Mouse (Mus musculus) heart, embryonic 16.5 days (tissue): ENCODE data around the gene Rpap3. TPM values are rescaled to one million over a fixed set of nuclear protein-coding genes. Genes with fewer than 3 reads are reported as not detected.

ENCODE experiments used
- ATAC-seq: fragments of 200-750 bp; cut with Nextera tagmentation; replicated peaks from 2 replicates; pipeline ENCODE4 v1.8.0; 2017; ENCODE audit warnings: moderate number of reproducible peaks; ENCODE audit not compliant: insufficient read depth, low FRiP score; ENCODE audit errors: extremely low read depth
- H3K27ac ChIP-seq: fragments of 300-500 bp; sonication (generic); 2 replicates; pipeline ENCODE4 v1.5.1; 2014; ENCODE audit warnings: mild to moderate bottlenecking, low read length, control low read depth, moderate library complexity
- H3K27me3 ChIP-seq: fragments of 300-500 bp; sonication (generic); 2 replicates; pipeline ENCODE4 v1.6.1; 2014; ENCODE audit warnings: low read length, mixed read lengths; ENCODE audit not compliant: control insufficient read depth, insufficient read depth
- H3K36me3 ChIP-seq: fragments of 300-500 bp; sonication (generic); 2 replicates; pipeline ENCODE4 v1.6.1; 2014; ENCODE audit not compliant: control insufficient read depth, insufficient read depth
- H3K4me1 ChIP-seq: fragments of 300-500 bp; sonication (generic); 2 replicates; pipeline ENCODE4 v1.6.1; 2014; ENCODE audit warnings: low read length, mixed read lengths; ENCODE audit not compliant: control insufficient read depth, insufficient read depth
- H3K4me2 ChIP-seq: fragments of 300-500 bp; sonication (generic); 2 replicates; pipeline ENCODE4 v1.6.1; 2014; ENCODE audit warnings: low read depth, mild to moderate bottlenecking, control low read depth, low read length
- H3K4me3 ChIP-seq: fragments of 300-500 bp; sonication (generic); 2 replicates; pipeline ENCODE4 v1.5.1; 2014; ENCODE audit warnings: mild to moderate bottlenecking, control low read depth, low read length
- H3K9ac ChIP-seq: fragments of 300-500 bp; sonication (generic); 2 replicates; pipeline ENCODE4 v1.6.1; 2014; ENCODE audit warnings: low read length, control low read depth
- H3K9me3 ChIP-seq: fragments of 300-500 bp; sonication (generic); replicated peaks from 2 replicates; pipeline ENCODE4 v1.6.1; 2016; ENCODE audit warnings: low read length; ENCODE audit not compliant: control insufficient read depth
- WGBS: fragments of 180-500 bp; shearing (Covaris S2); extraction: QIAGEN DNeasy Blood & Tissue Kit; methylation state at CpG from one replicate; pipeline ENCODE4 v1.1.7; 2014; 5-methylcytosine and 5-hydroxymethylcytosine counted together
- polyA plus RNA-seq: library from polyadenylated mRNA; unstranded; fragments of >200 nt; fragmentation: Nextera tagmentation; extraction: Ambion mirVana; gene quantifications from 2 replicates; pipeline ENCODE4 v1.2.1, GENCODE M21; 2015

The Rpap3 gene
- polyA plus RNA-seq, 1 experiment from 2014 or later = 22.9 TPM

GRCm38 (mm10) chr15:97742074-97742473 lies 36.4 kb upstream of the Rpap3 start:
- 37% methylated on average over 7 of the region's 7 CpGs for WGBS
- Histone ChIP-seq H3K4me2 (no peak overlapping the region), H3K9ac (peak overlapping the region; percentile 18; the same call in 1 of the 2 replicates), H3K27ac (peak overlapping the region; percentile 37), H3K4me1 (peaks cover 22% of the 10 kb centered on the region), H3K9me3 (0 out of 2 replicates have a peak, but pooled peaks cover 2% of the 10 kb centered on the region), H3K27me3 (no peaks in the 10 kb centered on the region), H3K36me3 (no peaks in the 10 kb centered on the region), H3K4me3 (no peak overlapping the region)
- ATAC-seq = 0 out of 2 replicates have a peak, but pooled peaks have one; percentile 23

GRCm38 (mm10) chr15:97741662-97742061 lies 36.0 kb upstream of the Rpap3 start:
- Histone ChIP-seq H3K4me2 (no peak overlapping the region), H3K4me3 (no peak overlapping the region), H3K36me3 (no peaks in the 10 kb centered on the region), H3K27ac (peak overlapping the region; percentile 37), H3K9ac (no peak overlapping the region; the same call in 1 of the 2 replicates), H3K9me3 (0 out of 2 replicates have a peak, but pooled peaks cover 2% of the 10 kb centered on the region), H3K4me1 (peaks cover 22% of the 10 kb centered on the region), H3K27me3 (no peaks in the 10 kb centered on the region)
- ATAC-seq = no peak
- WGBS = 65% methylated on average over 12 of the region's 12 CpGs

- Histone ChIP-seq H3K36me3 (no peaks in the 10 kb centered on the region), H3K27me3 (no peaks in the 10 kb centered on the region), H3K4me3 (no peak overlapping the region), H3K27ac (no peak overlapping the region), H3K9ac (no peak overlapping the region), H3K4me1 (peaks cover 17% of the 10 kb centered on the region), H3K4me2 (no peak overlapping the region), H3K9me3 (0 out of 2 replicates have a peak, but pooled peaks cover 2% of the 10 kb centered on the region)
- ATAC-seq = no peak
- WGBS = 86% methylated on average over 9 of the region's 9 CpGs
Measured at GRCm38 (mm10) chr15:97740283-97740732, 34.7 kb upstream of the Rpap3 start.

- Histone ChIP-seq H3K9me3 (0 out of 2 replicates have a peak, but pooled peaks cover 2% of the 10 kb centered on the region), H3K4me3 (no peak overlapping the region), H3K27me3 (no peaks in the 10 kb centered on the region), H3K4me2 (no peak overlapping the region), H3K36me3 (no peaks in the 10 kb centered on the region), H3K27ac (no peak overlapping the region), H3K4me1 (peaks cover 12% of the 10 kb centered on the region), H3K9ac (no peak overlapping the region)
- no peak for ATAC-seq
- 80% methylated on average over 7 of the region's 7 CpGs for WGBS
Measured at GRCm38 (mm10) chr15:97738923-97739322, 33.3 kb upstream of the Rpap3 start.

- H3K4me1 ChIP-seq = no peaks in the 10 kb centered on the region
- ATAC-seq = no peak
- H3K27me3 ChIP-seq = no peaks in the 10 kb centered on the region
- WGBS = 92% methylated on average over 11 of the region's 11 CpGs
- no peak overlapping the region for H3K4me3 ChIP-seq
- H3K9me3 ChIP-seq = 0 out of 2 replicates have a peak, but pooled peaks cover 3% of the 10 kb centered on the region
- no peak overlapping the region for H3K9ac ChIP-seq
- H3K27ac ChIP-seq = peak overlapping the region; percentile 9; the same call in 1 of the 2 replicates
- no peak overlapping the region for H3K4me2 ChIP-seq
- no peaks in the 10 kb centered on the region for H3K36me3 ChIP-seq
Measured at GRCm38 (mm10) chr15:97731988-97732387, 26.4 kb upstream of the Rpap3 start.

GRCm38 (mm10) chr15:97731111-97731510 lies 25.5 kb upstream of the Rpap3 start, which contains the start of gene Endou:
Endou (minus strand) TSS chr15:97731339.
- Histone ChIP-seq H3K27ac (peak within 1 kb of the TSS; percentile 18; the same call in 1 of the 2 replicates), H3K4me3 (no peak within 1 kb of the TSS), H3K36me3 (no peaks in the 10 kb centered on the region), H3K9me3 (0 out of 2 replicates have a peak, but pooled peaks cover 3% of the 10 kb centered on the region), H3K4me2 (no peak within 1 kb of the TSS), H3K27me3 (no peaks in the 10 kb centered on the region), H3K4me1 (no peaks in the 10 kb centered on the region), H3K9ac (no peak within 1 kb of the TSS)
- WGBS = 79% methylated on average over 8 of the region's 8 CpGs
- ATAC-seq = peak; percentile 14

GRCm38 (mm10) chr15:97730365-97730764 lies 24.7 kb upstream of the Rpap3 start:
- Histone ChIP-seq H3K9ac (no peak overlapping the region), H3K27ac (peak overlapping the region; percentile 5; the same call in 1 of the 2 replicates), H3K9me3 (0 out of 2 replicates have a peak, but pooled peaks cover 3% of the 10 kb centered on the region), H3K27me3 (no peaks in the 10 kb centered on the region), H3K4me3 (no peak overlapping the region), H3K4me2 (no peak overlapping the region), H3K4me1 (no peaks in the 10 kb centered on the region), H3K36me3 (no peaks in the 10 kb centered on the region)
- ATAC-seq = no peak
- WGBS = 38% methylated on average over 6 of the region's 6 CpGs

- H3K9ac ChIP-seq = no peak overlapping the region
- H3K9me3 ChIP-seq = 0 out of 2 replicates have a peak, but pooled peaks cover 3% of the 10 kb centered on the region
- WGBS = 64% methylated on average over 7 of the region's 7 CpGs
- H3K36me3 ChIP-seq = no peaks in the 10 kb centered on the region
- H3K4me1 ChIP-seq = no peaks in the 10 kb centered on the region
- H3K27me3 ChIP-seq = no peaks in the 10 kb centered on the region
- ATAC-seq = no peak
- H3K27ac ChIP-seq = peak overlapping the region; percentile 15; the same call in 1 of the 2 replicates
- no peak overlapping the region for H3K4me3 ChIP-seq
- H3K4me2 ChIP-seq = no peak overlapping the region
Measured at GRCm38 (mm10) chr15:97728804-97729203, 23.2 kb upstream of the Rpap3 start.

GRCm38 (mm10) chr15:97728394-97728793 lies 22.8 kb upstream of the Rpap3 start:
- no peaks in the 10 kb centered on the region for H3K36me3 ChIP-seq
- no peak overlapping the region for H3K9ac ChIP-seq
- WGBS = 63% methylated on average over 11 of the region's 11 CpGs
- ATAC-seq = no peak
- no peaks in the 10 kb centered on the region for H3K27me3 ChIP-seq
- H3K9me3 ChIP-seq = no peaks in the 10 kb centered on the region
- no peak overlapping the region for H3K4me3 ChIP-seq
- H3K4me1 ChIP-seq = no peaks in the 10 kb centered on the region
- H3K27ac ChIP-seq = peak overlapping the region; percentile 15; the same call in 1 of the 2 replicates
- H3K4me2 ChIP-seq = no peak overlapping the region
